Mouse (Mus musculus) layer of hippocampus, adult 9-10 months (tissue): ENCODE measurements at regions not wholly inside any gene's neighbourhood (a gene's known extent, or its start where the extent isn't known, plus 50 kb on each side); places are given as distances from the start of the nearest gene placed in this dataset.

Experiments
- DNase-seq: peaks from one replicate; pipeline ENCODE4 v3.0.0; 2022; ENCODE audit warnings: low spot score

- DNase-seq: no peak
Measured at GRCm38 (mm10) chr9:61266992-61267391, 105.2 kb upstream of the Tle3 start.

- no peak for DNase-seq
Measured at GRCm38 (mm10) chr9:61267541-61267940, 104.6 kb upstream of the Tle3 start.

GRCm38 (mm10) chr9:61268162-61268561 lies 104.0 kb upstream of the Tle3 start:
- no peak for DNase-seq

- no peak for DNase-seq
Measured at GRCm38 (mm10) chr9:61268681-61269080, 103.5 kb upstream of the Tle3 start.

GRCm38 (mm10) chr9:61269151-61269870 lies 102.9 kb upstream of the Tle3 start:
- DNase-seq: no peak

GRCm38 (mm10) chr9:61271243-61271642 lies 100.9 kb upstream of the Tle3 start:
- DNase-seq: no peak

GRCm38 (mm10) chr9:61271769-61272352 lies 100.3 kb upstream of the Tle3 start:
- DNase-seq: no peak

GRCm38 (mm10) chr9:61274020-61274419 lies 98.1 kb upstream of the Tle3 start:
- DNase-seq: no peak

- peak; percentile 56 for DNase-seq
Measured at GRCm38 (mm10) chr9:61277369-61278215, 94.6 kb upstream of the Tle3 start.

GRCm38 (mm10) chr9:61278216-61278758 lies 93.9 kb upstream of the Tle3 start:
- DNase-seq: peak; percentile 22

- DNase-seq: no peak
Measured at GRCm38 (mm10) chr9:61279044-61279543, 93.1 kb upstream of the Tle3 start.

GRCm38 (mm10) chr9:61280856-61281582 lies 91.1 kb upstream of the Tle3 start:
- no peak for DNase-seq

GRCm38 (mm10) chr9:61283311-61283710 lies 88.9 kb upstream of the Tle3 start:
- no peak for DNase-seq

- no peak for DNase-seq
Measured at GRCm38 (mm10) chr9:61284201-61285021, 87.8 kb upstream of the Tle3 start.

GRCm38 (mm10) chr9:61286561-61286960 lies 85.6 kb upstream of the Tle3 start:
- DNase-seq: no peak

GRCm38 (mm10) chr9:61289117-61289516 lies 83.0 kb upstream of the Tle3 start:
- DNase-seq: no peak

- DNase-seq: no peak
Measured at GRCm38 (mm10) chr9:61289713-61290112, 82.5 kb upstream of the Tle3 start.

- DNase-seq: no peak
Measured at GRCm38 (mm10) chr9:61291646-61292045, 80.5 kb upstream of the Tle3 start.

- no peak for DNase-seq
Measured at GRCm38 (mm10) chr9:61292501-61292900, 79.7 kb upstream of the Tle3 start.

GRCm38 (mm10) chr9:61293223-61293985 lies 78.8 kb upstream of the Tle3 start:
- DNase-seq: no peak
